Mouse (Mus musculus): ENCODE results near the gene Kdm6a.

Gene Kdm6a

GRCm38 (mm10) chrX:18162192-18162857, at the start of gene Kdm6a:
Gene Kdm6a (plus strand): TSS chrX:18162575.
- peak; percentile 99 for DNase-seq

DNA sequence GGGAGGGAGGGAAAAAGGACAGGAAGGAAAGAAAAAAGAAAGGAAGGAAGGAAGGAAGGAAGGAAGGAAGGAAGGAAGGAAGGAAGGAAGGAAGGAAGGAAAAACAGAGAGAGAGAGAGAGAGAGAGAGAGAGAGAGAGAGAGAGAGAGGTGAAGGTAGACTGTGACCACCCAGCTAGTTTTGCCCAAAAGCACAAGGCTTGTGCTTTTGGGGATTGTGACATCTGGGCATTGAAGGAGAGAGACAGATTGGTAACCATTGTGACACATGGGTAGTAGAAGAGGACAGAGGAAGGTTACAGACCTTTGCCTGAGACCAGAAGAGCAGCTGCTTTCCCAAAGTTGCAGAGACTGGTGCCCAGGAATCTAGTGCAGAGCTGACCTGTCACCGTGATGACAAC, 16.8 kb upstream of the Kdm6a start, which contains the start of gene Dusp21:
Gene Dusp21 (plus strand): TSS at position 301 of the 400 bp plus-strand sequence.
- DNase-seq, result no peak

DNA sequence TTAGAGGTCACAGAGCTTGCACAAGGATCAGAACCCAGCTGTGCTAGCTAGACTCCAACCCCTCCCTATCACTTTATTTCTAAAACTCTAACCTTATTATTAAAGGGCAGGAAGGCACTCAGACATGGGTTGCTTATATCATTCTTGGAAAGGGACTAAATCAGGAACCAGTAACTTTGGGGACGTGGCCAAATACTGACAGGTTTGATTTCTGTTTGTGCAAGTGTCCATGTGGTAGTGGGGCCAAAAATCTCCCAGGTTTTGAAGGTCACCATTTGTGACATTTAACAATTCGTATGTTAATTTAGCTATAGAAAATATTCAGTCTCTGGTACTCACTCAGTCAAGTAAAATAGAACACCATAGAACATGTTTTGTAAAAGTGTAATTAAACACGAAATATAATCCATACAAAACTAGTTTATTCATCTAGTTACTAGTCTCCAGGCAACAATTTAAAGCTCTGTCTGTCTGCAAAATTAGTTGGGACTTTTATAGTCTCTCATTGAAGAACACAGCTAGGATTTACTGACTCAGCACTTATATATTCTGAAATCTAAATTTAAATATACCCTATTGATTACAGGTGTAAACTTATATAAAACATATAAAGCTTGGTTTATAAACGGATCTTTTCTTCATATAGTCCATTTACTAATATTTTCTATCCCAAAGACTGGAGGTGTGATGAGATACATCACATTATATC, 1.5 kb upstream of the Kdm6a start:
- no peak for DNase-seq

- DNase-seq, result no peak
Observed at GRCm38 (mm10) chrX:18161796-18162191, 581 bp upstream of the Kdm6a start.

DNA sequence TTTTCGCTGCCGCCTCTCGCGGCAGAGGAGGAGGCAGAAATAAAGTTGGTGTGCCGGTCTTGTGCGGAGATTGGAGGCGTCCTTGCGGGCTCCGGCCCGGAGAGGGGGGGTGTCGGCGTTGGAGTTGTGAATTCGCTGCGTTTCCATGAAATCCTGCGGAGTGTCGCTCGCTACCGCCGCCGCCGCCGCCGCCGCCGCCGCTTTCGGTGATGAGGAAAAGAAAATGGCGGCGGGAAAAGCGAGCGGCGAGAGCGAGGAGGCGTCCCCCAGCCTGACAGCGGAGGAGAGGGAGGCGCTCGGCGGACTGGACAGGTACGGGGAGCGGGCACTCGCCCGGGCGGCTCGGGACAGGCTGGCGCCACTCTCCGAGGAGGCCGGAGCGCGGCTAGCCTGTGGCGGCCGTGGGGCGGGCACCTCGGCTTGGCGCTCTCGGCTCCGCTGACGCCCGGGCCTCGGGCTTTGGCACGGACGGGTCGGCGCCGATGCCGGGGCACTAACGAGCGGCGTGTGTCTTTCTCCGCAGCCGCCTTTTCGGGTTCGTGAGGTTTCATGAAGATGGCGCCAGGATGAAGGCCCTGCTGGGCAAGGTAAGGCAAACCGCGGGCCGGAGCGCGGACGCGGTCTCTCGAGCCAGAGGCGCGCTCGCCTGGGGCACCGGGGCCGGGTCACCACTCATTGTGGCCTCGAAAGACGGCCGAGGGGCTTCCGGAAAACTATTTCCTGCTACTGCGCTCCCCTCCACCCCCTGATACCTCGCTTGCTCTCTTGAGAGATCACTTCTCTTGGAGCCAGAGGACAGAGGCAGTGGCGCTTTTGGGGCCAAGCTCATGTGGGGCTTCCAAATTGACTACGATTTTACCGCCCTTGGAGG, 721 bp downstream of the Kdm6a start:
- DNase-seq, result peak; percentile 59

GRCm38 (mm10) chrX:18163917-18164624, 1.7 kb downstream of the Kdm6a start:
- DNase-seq, result peak; percentile 21

DNA sequence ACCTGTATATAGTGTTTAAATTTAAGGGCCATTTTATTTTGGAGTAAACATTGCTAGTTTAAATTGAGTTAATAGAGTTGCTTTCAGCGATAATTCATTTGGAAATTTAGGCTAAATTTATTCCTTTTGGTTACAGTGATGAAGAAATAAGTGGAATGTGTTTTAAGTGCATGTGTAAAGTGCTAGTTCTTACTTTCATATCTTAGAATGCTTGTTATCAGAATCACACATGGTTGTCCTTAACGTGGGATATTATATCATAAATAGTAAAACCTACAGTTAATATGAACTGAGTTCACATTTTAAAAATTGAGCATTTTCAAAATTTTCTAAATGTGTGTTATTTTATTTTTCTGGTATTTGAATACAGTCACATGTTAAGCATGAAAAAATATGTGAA, 2.7 kb downstream of the Kdm6a start:
- DNase-seq, result no peak

- DNase-seq, result no peak
Observed at GRCm38 (mm10) chrX:18166961-18167360, 4.6 kb downstream of the Kdm6a start.

- no peak for DNase-seq
Observed at GRCm38 (mm10) chrX:18168940-18169339, 6.6 kb downstream of the Kdm6a start.

GRCm38 (mm10) chrX:18174831-18175230, 12.5 kb downstream of the Kdm6a start:
- DNase-seq, result no peak

DNA sequence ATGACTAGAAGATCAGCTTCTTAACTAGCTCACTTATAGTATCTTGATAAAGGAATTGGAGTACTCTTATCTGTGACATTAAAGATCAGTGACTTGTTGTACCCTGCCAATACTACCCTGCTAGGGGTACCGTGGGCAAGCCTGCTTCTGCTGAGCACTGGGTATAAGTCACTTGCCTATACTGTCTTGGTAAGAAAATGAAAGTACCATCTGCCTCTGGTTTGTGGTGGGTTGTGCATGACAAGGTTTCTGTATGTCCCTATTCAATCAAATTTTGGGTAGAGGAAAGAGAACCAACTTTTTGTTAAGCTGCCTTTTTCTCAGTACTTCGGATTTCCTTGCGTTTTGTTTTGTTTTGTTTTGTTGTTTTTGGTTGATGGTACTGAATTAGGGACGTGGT, 15.4 kb downstream of the Kdm6a start:
- DNase-seq, result no peak

DNA sequence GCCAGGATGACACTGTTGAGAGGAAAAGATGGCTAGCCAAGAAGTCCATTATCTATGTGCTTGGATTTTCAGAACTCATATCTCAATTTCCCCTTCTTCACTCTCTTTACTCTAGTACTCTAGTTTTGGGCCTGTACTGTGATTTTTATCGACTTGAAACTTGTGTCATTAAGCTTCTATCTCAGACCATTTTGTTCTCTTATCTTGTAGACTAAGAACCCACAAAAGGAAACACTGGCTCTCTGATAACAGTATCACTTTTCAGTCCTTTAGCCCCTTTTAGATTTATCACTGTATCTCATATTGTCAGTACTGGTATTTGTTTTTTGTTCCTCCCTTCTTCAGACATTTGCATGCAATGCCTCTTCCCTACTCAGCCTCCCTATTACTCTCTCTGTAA, 17.1 kb downstream of the Kdm6a start:
- no peak for DNase-seq

DNA sequence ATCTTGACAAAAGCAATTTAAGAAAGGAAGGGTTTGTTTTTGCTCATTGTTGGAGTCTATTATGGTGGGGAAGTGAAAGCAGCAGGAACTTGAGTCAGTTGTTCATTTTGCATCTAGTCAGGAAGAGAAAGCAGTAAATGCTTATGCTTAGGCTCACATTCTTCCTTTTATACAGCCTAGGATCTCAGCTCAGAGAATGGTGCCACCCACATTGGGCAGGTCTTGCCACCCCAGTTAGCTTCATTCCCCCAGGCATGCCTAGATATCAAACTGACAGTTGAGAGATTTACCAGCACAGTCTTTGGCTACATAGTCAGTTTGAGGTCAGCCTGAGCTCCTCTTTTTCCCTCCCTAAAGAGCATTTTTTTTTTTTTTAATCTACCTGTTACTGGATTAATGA, 24.8 kb downstream of the Kdm6a start:
- no peak for DNase-seq

DNA sequence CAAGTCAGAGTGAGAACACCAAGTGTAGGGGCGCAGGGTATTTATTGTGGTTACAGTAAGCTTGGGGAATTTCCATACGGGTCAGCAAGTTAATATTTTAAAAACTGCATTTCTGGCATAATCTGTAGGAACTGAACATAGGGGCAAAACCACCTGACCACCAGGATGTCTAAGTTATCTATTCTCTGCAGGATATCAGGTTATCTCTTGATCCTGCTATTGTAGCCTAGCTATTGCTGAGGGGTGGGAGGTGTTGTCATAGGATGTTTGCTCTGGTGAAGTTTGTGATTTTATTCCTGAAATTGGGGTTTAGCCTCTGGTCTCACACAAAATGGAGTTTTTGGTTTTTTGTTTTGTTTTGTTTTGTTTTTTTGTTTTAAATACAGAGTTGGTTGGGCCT, 25.9 kb downstream of the Kdm6a start:
- DNase-seq, result no peak

GRCm38 (mm10) chrX:18239572-18239971, 77.2 kb downstream of the Kdm6a start:
- DNase-seq, result no peak

DNA sequence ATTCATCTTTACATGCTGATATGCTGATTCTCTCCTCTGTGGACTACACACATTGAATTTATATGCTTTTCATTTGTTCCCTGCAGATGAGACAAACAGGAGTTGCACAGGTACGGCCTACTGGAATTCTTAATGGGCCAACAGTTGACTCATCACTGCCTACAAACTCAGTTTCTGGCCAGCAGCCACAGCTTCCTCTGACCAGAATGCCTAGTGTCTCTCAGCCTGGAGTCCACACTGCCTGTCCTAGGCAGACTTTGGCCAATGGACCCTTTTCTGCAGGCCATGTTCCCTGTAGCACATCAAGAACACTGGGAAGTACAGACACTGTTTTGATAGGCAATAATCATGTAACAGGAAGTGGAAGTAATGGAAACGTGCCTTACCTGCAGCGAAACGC, 88.2 kb downstream of the Kdm6a start:
- DNase-seq, result no peak

- peak; percentile 62 for DNase-seq
Observed at GRCm38 (mm10) chrX:18254767-18255166, 92.4 kb downstream of the Kdm6a start.

GRCm38 (mm10) chrX:18258238-18258809, 95.9 kb downstream of the Kdm6a start:
- no peak for DNase-seq

DNA sequence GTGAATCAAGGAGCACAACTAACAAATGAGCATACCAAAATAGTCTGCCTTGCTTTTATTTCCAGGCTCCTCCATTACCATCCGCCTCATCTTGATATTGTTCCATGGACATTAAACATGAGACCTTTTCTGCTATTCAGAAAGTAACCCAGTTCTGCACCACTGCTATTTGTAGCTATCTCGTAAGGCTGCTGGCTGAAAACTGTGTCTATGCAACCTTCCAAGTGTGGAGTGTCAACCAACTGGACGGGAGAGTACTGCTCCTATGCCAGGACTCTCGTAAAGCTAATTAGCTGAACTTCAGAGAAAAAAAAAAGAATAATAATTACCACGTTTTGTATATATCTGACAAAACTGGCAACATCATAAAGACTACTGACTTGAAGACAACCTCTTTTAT, 116.2 kb downstream of the Kdm6a start:
- DNase-seq, result no peak

- no peak for DNase-seq
Observed at GRCm38 (mm10) chrX:18280134-18280533, 117.8 kb downstream of the Kdm6a start.
